Mouse (Mus musculus) liver, adult 2 months (tissue): ENCODE measurements around the gene St6galnac3.

Experiments
- CTCF ChIP-seq: fragments of 200-500 bp; IDR thresholded peaks from 2 replicates; pipeline ENCODE4 v1.5.1; 2011; ENCODE audit warnings: low read depth, low read length, control low read depth
- POLR2A ChIP-seq: fragments of 200-500 bp; IDR thresholded peaks from 2 replicates; pipeline ENCODE4 v1.6.1; 2011; ENCODE audit warnings: low read length, control low read depth; ENCODE audit not compliant: insufficient read depth; ENCODE audit errors: extremely low read depth

GRCm38 (mm10) chr3:153661927-153662326 lies 63.0 kb downstream of the St6galnac3 start:
- TF ChIP-seq CTCF (no peak), POLR2A (no peak)
